Mouse (Mus musculus) left cerebral cortex, postnatal 10 days (tissue): ENCODE results near the gene Pld3. TPM values are rescaled to one million over a fixed set of nuclear protein-coding genes. Genes with fewer than 3 reads are reported as not detected.
"Not testable (repeated sequence)": the region's sequence is repeated elsewhere in the genome, so short reads cannot be mapped to it uniquely, and the experiment has no call there.

Source experiments
- DNase-seq, 2 experiments: peaks; one replicate each; pipeline ENCODE4 v3.0.0; 2021 to 2022; ENCODE audit warnings: low spot score in 2 of 2, mixed read lengths in 1 of 2; ENCODE audit errors: extremely low spot score in 1 of 2
- intact Hi-C: fragments of 180-260 bp; cut with DNase I; formaldehyde crosslinking; loops from one replicate; pipeline ENCODE4 v1.15.1; 2025
- total RNA-seq, 2 experiments: library from RNA; stranded (reverse); gene quantifications; 2 replicates each; pipeline ENCODE4 v1.2.3; 2021

The Pld3 gene
- total RNA-seq, 2 experiments from 2014 or later: 520 to 550 TPM

GRCm38 (mm10) chr7:27532480-27533050 is 20.5 kb downstream of the Pld3 start:
- peak in 1 of 2 experiments; percentile 32 for DNase-seq
- intact Hi-C loops: no loop called here

GRCm38 (mm10) chr7:27531707-27532106 is 21.3 kb downstream of the Pld3 start:
- intact Hi-C loops: no loop called here
- peak in 1 of 2 experiments; percentile 43 for DNase-seq

GRCm38 (mm10) chr7:27530937-27531336 is 22.1 kb downstream of the Pld3 start:
- DNase-seq: peak in 1 of 2 experiments; percentile 23
- intact Hi-C loops: no loop called here

GRCm38 (mm10) chr7:27529070-27529469 is 23.9 kb downstream of the Pld3 start:
- intact Hi-C loops: no loop called here
- peak in 1 of 2 experiments; percentile 51 for DNase-seq

- peak; percentile 71 to 76 for DNase-seq
- intact Hi-C loops: no loop called here
These were observed 26.8 kb downstream of the Pld3 start for GRCm38 (mm10) chr7:27526039-27526827.

GRCm38 (mm10) chr7:27523805-27524204 is 29.2 kb downstream of the Pld3 start:
- DNase-seq: no peak
- intact Hi-C loops: no loop called here

- intact Hi-C loops: no loop called here
- no peak for DNase-seq
These were observed 30.1 kb downstream of the Pld3 start, which contains the start of gene Hipk4 for GRCm38 (mm10) chr7:27522967-27523366. Gene Hipk4 (plus strand): TSS chr7:27523267.

- intact Hi-C loops: no loop called here
- peak in 1 of 2 experiments; percentile 8 for DNase-seq
These were observed 32.4 kb downstream of the Pld3 start for GRCm38 (mm10) chr7:27520599-27520998.

- no peak for DNase-seq
- intact Hi-C loops: no loop called here
These were observed 32.9 kb downstream of the Pld3 start for GRCm38 (mm10) chr7:27520104-27520503.

- intact Hi-C loops: no loop called here
- DNase-seq: no peak
These were observed 34.7 kb downstream of the Pld3 start for GRCm38 (mm10) chr7:27518314-27518713.

- no peak for DNase-seq
- intact Hi-C loops: no loop called here
These were observed 38.1 kb downstream of the Pld3 start for GRCm38 (mm10) chr7:27514961-27515360.

GRCm38 (mm10) chr7:27510809-27511208 is 42.2 kb downstream of the Pld3 start:
- no peak for DNase-seq
- intact Hi-C loops: no loop called here

GRCm38 (mm10) chr7:27508648-27509005 is 44.4 kb downstream of the Pld3 start:
- intact Hi-C loops: no loop called here
- peak in 1 of 2 experiments; percentile 76 for DNase-seq

GRCm38 (mm10) chr7:27507711-27508647 is 45.0 kb downstream of the Pld3 start:
- intact Hi-C loops: no loop called here
- DNase-seq: peak; percentile 88 to 97

GRCm38 (mm10) chr7:27506765-27507370 is 46.1 kb downstream of the Pld3 start:
- intact Hi-C loops: no loop called here

GRCm38 (mm10) chr7:27501620-27502019 is 51.4 kb downstream of the Pld3 start:
- intact Hi-C loops: no loop called here
- DNase-seq: no peak

More at GRCm38 (mm10) chr7:27506765-27507370, 46.1 kb downstream of the Pld3 start:
- no peak for DNase-seq

- DNase-seq: no peak
- intact Hi-C loops: no loop called here
These were observed 54.0 kb downstream of the Pld3 start, which contains the start of gene Prx for GRCm38 (mm10) chr7:27499036-27499435. Gene Prx (plus strand): TSS chr7:27499324.

- intact Hi-C loops, DNase-seq: not testable (repeated sequence)
These were observed 58.2 kb downstream of the Pld3 start for GRCm38 (mm10) chr7:27494659-27495367.
